Mouse (Mus musculus) myocyte (in vitro differentiated cells): ENCODE measurements around the gene Bicdl1.

ENCODE experiments used
- CEBPB ChIP-seq: IDR thresholded peaks from 2 replicates; pipeline ENCODE4 v1.6.1; 2011; ENCODE audit warnings: mild to moderate bottlenecking, moderate library complexity; ENCODE audit not compliant: poor library complexity, insufficient read depth, severe bottlenecking
- MAX ChIP-seq: IDR thresholded peaks from one replicate; pipeline ENCODE4 v1.6.1; 2011; ENCODE audit warnings: low read depth, mild to moderate bottlenecking, control low read depth
- POLR2A ChIP-seq: IDR thresholded peaks from one replicate; pipeline ENCODE4 v1.6.1; 2011; ENCODE audit warnings: low read depth, mild to moderate bottlenecking, control low read depth, moderate library complexity; ENCODE audit not compliant: insufficient read length
- SRF ChIP-seq: IDR thresholded peaks from one replicate; pipeline ENCODE4 v1.6.1; 2011; ENCODE audit warnings: low read depth; ENCODE audit not compliant: control insufficient read depth, insufficient read length

DNA sequence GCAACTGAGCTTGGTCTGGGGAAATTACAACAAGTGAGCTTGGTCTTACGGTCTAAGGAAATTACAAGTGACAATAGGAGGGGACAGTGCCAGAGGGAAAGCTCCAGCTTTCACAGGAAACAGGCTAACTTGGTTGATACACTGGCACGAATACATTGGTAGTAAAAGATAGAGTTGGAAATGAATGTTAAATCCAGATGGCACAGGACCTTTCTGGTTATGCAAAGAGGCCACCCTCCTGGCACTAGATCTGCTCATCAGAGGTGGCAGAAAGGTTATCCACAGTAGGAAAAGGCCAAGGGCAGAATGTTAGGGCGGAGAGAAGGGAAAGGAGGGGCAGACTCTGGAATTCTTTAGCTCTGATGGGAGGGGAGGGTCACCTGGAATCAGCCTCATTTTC, 22.5 kb downstream of the Bicdl1 start:
- no peak for TF ChIP-seq POLR2A
- TF ChIP-seq MAX: no peak
- TF ChIP-seq CEBPB: no peak
- no peak for TF ChIP-seq SRF
